Mouse (Mus musculus) lung, adult 2 months (tissue): ENCODE results near the gene Rph3al. TPM values are rescaled to one million over a fixed set of nuclear protein-coding genes. Genes with fewer than 3 reads are reported as not detected.
A peak's percentile ranks its signal among the peaks of the same experiment; 100 is the strongest.

Experiments used
- DNase-seq: peaks from one replicate; pipeline ENCODE4 v3.0.0; 2022
- H3K4me1 ChIP-seq: fragments of 200-500 bp; 2 replicates; pipeline ENCODE4 v1.6.1; 2011; ENCODE audit warnings: low read length; ENCODE audit not compliant: control insufficient read depth, insufficient read depth
- H3K4me3 ChIP-seq: fragments of 200-500 bp; replicated peaks from 2 replicates; pipeline ENCODE3; 2011; ENCODE audit warnings: low read depth, mild to moderate bottlenecking, control low read depth, low read length; ENCODE audit errors: extremely low read depth
- CTCF ChIP-seq: fragments of 200-500 bp; IDR thresholded peaks from 2 replicates; pipeline ENCODE4 v1.5.1; 2011; ENCODE audit warnings: mild to moderate bottlenecking, low read length, control low read depth; ENCODE audit not compliant: insufficient read depth
- POLR2A ChIP-seq: fragments of 200-500 bp; IDR thresholded peaks from 2 replicates; pipeline ENCODE4 v1.6.1; 2011; ENCODE audit warnings: low read depth, mild to moderate bottlenecking, control low read depth, low read length, borderline replicate concordance; ENCODE audit errors: extremely low read depth
- WGBS: fragments of 180-500 bp; shearing (Covaris S2); methylation state at CpG from one replicate; pipeline ENCODE4 v1.1.7; 2018; 5-methylcytosine and 5-hydroxymethylcytosine counted together
- polyA plus RNA-seq: library from polyadenylated mRNA; depleted of rRNA; stranded (reverse); fragments of >200 nt; gene quantifications from 2 replicates; pipeline ENCODE4 v1.2.3, GENCODE M21; 2012

Rph3al gene
- polyA plus RNA-seq, 1 experiment, result 15.5 TPM

- DNase-seq, result no peak
- TF ChIP-seq POLR2A (no peak), CTCF (no peak)
- Histone ChIP-seq H3K4me1 (no peaks in the 10 kb centered on the region), H3K4me3 (no peak overlapping the region)
- 80% methylated on average over 12 of the region's 12 CpGs for WGBS
Observed at GRCm38 (mm10) chr11:75839536-75840430, 98.4 kb downstream of the Rph3al start.

- WGBS, result 81% methylated on average over 10 of the region's 10 CpGs
- DNase-seq, result no peak
- Histone ChIP-seq H3K4me3 (no peak overlapping the region), H3K4me1 (no peaks in the 10 kb centered on the region)
- TF ChIP-seq CTCF (no peak), POLR2A (no peak)
Observed at GRCm38 (mm10) chr11:75838861-75839426, 99.3 kb downstream of the Rph3al start.

GRCm38 (mm10) chr11:75836240-75836610 lies 102.0 kb downstream of the Rph3al start:
- TF ChIP-seq POLR2A (no peak), CTCF (no peak)
- 75% methylated on average over 11 of the region's 11 CpGs for WGBS
- DNase-seq, result no peak
- Histone ChIP-seq H3K4me3 (no peak overlapping the region), H3K4me1 (no peaks in the 10 kb centered on the region)

- WGBS, result 66% methylated on average over 11 of the region's 11 CpGs
- no peak for DNase-seq
- H3K4me3 ChIP-seq, result no peak overlapping the region
- no peaks in the 10 kb centered on the region for H3K4me1 ChIP-seq
- no peak for TF ChIP-seq CTCF
- TF ChIP-seq POLR2A, result no peak
Observed at GRCm38 (mm10) chr11:75835587-75836239, 102.5 kb downstream of the Rph3al start.

GRCm38 (mm10) chr11:75833081-75833480 lies 105.1 kb downstream of the Rph3al start:
- TF ChIP-seq POLR2A (no peak), CTCF (no peak)
- no peak for DNase-seq
- Histone ChIP-seq H3K4me1 (no peaks in the 10 kb centered on the region), H3K4me3 (no peak overlapping the region)
- 78% methylated on average over 6 of the region's 6 CpGs for WGBS

GRCm38 (mm10) chr11:75830386-75830785 lies 107.8 kb downstream of the Rph3al start:
- WGBS, result 93% methylated on average over 3 of the region's 3 CpGs
- no peaks in the 10 kb centered on the region for H3K4me1 ChIP-seq
- no peak for DNase-seq
- no peak overlapping the region for H3K4me3 ChIP-seq
- no peak for TF ChIP-seq CTCF
- no peak for TF ChIP-seq POLR2A

GRCm38 (mm10) chr11:75827414-75827813 lies 110.8 kb downstream of the Rph3al start:
- Histone ChIP-seq H3K4me3 (no peak overlapping the region), H3K4me1 (no peaks in the 10 kb centered on the region)
- 76% methylated on average over 8 of the region's 8 CpGs for WGBS
- TF ChIP-seq CTCF (no peak), POLR2A (no peak)
- no peak for DNase-seq

- H3K4me1 ChIP-seq, result no peaks in the 10 kb centered on the region
- TF ChIP-seq POLR2A, result no peak
- no peak for TF ChIP-seq CTCF
- WGBS, result 59% methylated on average over 7 of the region's 7 CpGs
- no peak for DNase-seq
- H3K4me3 ChIP-seq, result no peak overlapping the region
Observed at GRCm38 (mm10) chr11:75823506-75823905, 114.7 kb downstream of the Rph3al start.

GRCm38 (mm10) chr11:75813085-75813484 lies 125.1 kb downstream of the Rph3al start:
- peak; percentile 14 for DNase-seq
- 58% methylated on average over 10 of the region's 10 CpGs for WGBS
- Histone ChIP-seq H3K4me1 (peaks cover 7% of the 10 kb centered on the region), H3K4me3 (no peak overlapping the region)
- no peak for TF ChIP-seq CTCF
- TF ChIP-seq POLR2A, result no peak
